Mouse (Mus musculus) limb, embryonic 10.5 days (tissue): Measurements from ENCODE around the gene Slc35a5. TPM values are rescaled to one million over a fixed set of nuclear protein-coding genes. Genes with fewer than 3 reads are reported as not detected.

ENCODE experiments used
- DNase-seq: peaks from one replicate; pipeline ENCODE4 v3.0.0-alpha.2; 2017; ENCODE audit warnings: low spot score
- H3K27ac ChIP-seq: fragments of 300-500 bp; sonication (generic); 2 replicates; pipeline ENCODE4 v1.5.1; 2016; ENCODE audit warnings: mild to moderate bottlenecking
- H3K27me3 ChIP-seq: fragments of 300-500 bp; sonication (generic); 2 replicates; pipeline ENCODE4 v1.6.1; 2016; ENCODE audit warnings: low read depth, mild to moderate bottlenecking; ENCODE audit not compliant: poor library complexity, severe bottlenecking
- H3K36me3 ChIP-seq: fragments of 300-500 bp; sonication (generic); 2 replicates; pipeline ENCODE4 v1.6.1; 2016; ENCODE audit warnings: mild to moderate bottlenecking, moderate library complexity
- H3K4me1 ChIP-seq: fragments of 300-500 bp; sonication (generic); 2 replicates; pipeline ENCODE4 v1.6.1; 2016
- H3K4me3 ChIP-seq: fragments of 300-500 bp; sonication (generic); 2 replicates; pipeline ENCODE4 v1.5.1; 2016; ENCODE audit warnings: mild to moderate bottlenecking, moderate library complexity
- H3K9me3 ChIP-seq: fragments of 300-500 bp; sonication (generic); replicated peaks from 2 replicates; pipeline ENCODE4 v1.6.1; 2016; ENCODE audit warnings: mild to moderate bottlenecking
- whole genome bisulfite sequencing: fragments of 180-500 bp; shearing (Covaris S2); methylation state at CpG from one replicate; pipeline ENCODE4 v1.1.7; 2016; 5-methylcytosine and 5-hydroxymethylcytosine counted together
- polyA plus RNA-seq: library from polyadenylated mRNA; unstranded; fragments of >200 nt; fragmentation: Nextera tagmentation; extraction: Ambion mirVana; gene quantifications from 2 replicates; pipeline ENCODE4 v1.2.1, GENCODE M21; 2016

The Slc35a5 gene
- 10.0 and 14.1 TPM in 2 replicates for polyA plus RNA-seq

- under 1% methylated on average over 64 of the region's 64 CpGs for WGBS
- Histone ChIP-seq H3K36me3 (peaks cover 17% of the 10 kb centered on the region), H3K27me3 (no peaks in the 10 kb centered on the region), H3K4me3 (peak within 1 kb of the TSS; percentile 91), H3K4me1 (peaks cover 17% of the 10 kb centered on the region), H3K9me3 (no peaks in the 10 kb centered on the region), H3K27ac (peak within 1 kb of the TSS; percentile 92)
- peak; percentile 97 for DNase-seq
Observed at GRCm38 (mm10) chr16:45158522-45159388, at the start of gene Slc35a5, which contains the start of gene Atg3. Gene Slc35a5, minus strand, starts transcription at chr16:45158706. Gene Atg3, plus strand, starts transcription at chr16:45158785.

DNA sequence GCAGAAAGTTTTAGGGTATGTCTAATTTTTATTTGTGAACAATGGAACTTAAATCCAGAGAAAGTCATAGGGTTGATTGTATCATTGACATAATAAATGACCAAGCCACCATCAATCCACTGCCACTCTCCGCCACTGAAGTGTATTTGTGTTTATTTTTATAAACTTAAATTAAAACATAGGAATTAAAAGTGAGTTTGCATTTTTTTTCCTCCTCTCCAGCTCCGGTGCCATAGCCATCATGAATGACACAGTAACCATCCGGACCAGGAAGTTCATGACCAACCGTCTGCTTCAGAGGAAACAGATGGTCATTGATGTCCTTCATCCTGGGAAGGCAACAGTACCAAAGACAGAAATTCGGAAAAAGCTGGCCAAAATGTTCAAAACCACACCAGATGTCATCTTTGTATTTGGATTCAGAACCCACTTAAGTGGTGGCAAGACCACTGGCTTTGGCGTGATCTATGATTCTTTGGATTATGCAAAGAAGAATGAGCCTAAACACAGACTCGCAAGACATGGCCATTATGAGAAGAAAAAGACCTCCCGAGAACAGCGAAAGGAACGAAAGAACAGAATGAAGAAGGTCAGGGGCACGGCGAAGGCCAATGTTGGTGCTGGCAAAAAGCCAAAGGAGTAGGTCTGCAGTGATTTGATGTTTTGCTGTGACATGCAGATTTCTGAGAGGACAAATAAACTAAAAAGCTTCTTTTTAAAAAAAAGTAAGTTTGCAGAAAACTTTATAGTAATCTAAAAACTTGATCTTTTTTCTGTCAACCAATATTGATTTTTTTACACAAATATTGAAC, 46.6 kb upstream of the Slc35a5 start:
- Histone ChIP-seq H3K27me3 (no peaks in the 10 kb centered on the region), H3K9me3 (no peaks in the 10 kb centered on the region), H3K36me3 (no peaks in the 10 kb centered on the region), H3K4me3 (no peak overlapping the region), H3K4me1 (no peaks in the 10 kb centered on the region), H3K27ac (no peak overlapping the region)
- no peak for DNase-seq
- WGBS, result 94% methylated on average over 12 of the region's 12 CpGs

DNA sequence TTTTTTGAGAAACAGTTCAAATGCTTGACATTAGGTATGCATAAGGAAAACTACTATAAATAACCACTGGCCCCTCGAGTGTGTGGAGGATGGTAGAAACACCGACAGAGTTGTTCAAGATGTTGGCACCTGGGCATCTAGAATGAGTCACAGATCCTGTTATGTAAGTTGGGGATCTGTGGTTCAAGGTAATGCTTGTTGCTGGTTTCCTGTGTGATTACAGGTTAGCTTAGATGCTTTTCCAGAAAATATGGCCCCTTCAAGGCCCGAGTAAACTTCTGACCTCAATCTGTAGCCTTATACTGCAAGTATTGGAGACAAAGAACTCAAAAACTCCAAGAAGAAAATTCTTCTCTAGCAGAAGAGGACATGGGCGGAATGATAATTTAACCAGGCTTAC, 45.9 kb upstream of the Slc35a5 start:
- no peak overlapping the region for H3K27ac ChIP-seq
- no peaks in the 10 kb centered on the region for H3K4me1 ChIP-seq
- H3K9me3 ChIP-seq, result no peaks in the 10 kb centered on the region
- 87% methylated on average over 4 of the region's 4 CpGs for WGBS
- H3K4me3 ChIP-seq, result no peak overlapping the region
- no peaks in the 10 kb centered on the region for H3K27me3 ChIP-seq
- H3K36me3 ChIP-seq, result no peaks in the 10 kb centered on the region
- DNase-seq, result no peak

GRCm38 (mm10) chr16:45201395-45201794, 42.9 kb upstream of the Slc35a5 start:
- Histone ChIP-seq H3K4me3 (no peak overlapping the region), H3K4me1 (no peaks in the 10 kb centered on the region), H3K27me3 (no peaks in the 10 kb centered on the region), H3K27ac (no peak overlapping the region), H3K9me3 (no peaks in the 10 kb centered on the region), H3K36me3 (no peaks in the 10 kb centered on the region)
- 94% methylated on average over 2 of the region's 2 CpGs for WGBS
- no peak for DNase-seq

- no peaks in the 10 kb centered on the region for H3K27me3 ChIP-seq
- no peaks in the 10 kb centered on the region for H3K36me3 ChIP-seq
- peak; percentile 45 for DNase-seq
- WGBS, result 36% methylated on average over 6 of the region's 6 CpGs
- H3K4me1 ChIP-seq, result no peaks in the 10 kb centered on the region
- H3K4me3 ChIP-seq, result no peak overlapping the region
- no peak overlapping the region for H3K27ac ChIP-seq
- no peaks in the 10 kb centered on the region for H3K9me3 ChIP-seq
Observed at GRCm38 (mm10) chr16:45196816-45197215, 38.3 kb upstream of the Slc35a5 start.

DNA sequence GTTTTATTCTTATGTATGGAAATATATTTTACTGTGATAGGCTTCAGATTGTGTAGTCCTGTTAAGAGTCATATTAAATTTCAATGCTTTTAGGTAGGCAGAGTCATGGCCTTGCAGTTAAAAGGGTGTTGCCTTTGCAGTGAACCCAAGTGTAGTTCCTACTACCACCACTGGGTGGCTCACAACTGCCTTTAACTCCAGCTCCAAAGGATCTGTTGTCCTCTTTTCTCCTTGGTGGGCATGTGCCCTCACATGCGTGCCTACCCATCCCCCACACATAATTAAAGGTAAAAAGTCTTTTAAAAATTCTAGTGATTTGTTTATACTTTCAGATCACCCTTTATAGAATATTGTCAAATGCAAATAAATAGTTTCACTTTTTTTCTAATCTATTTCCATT, 34.1 kb upstream of the Slc35a5 start:
- Histone ChIP-seq H3K4me1 (no peaks in the 10 kb centered on the region), H3K9me3 (no peaks in the 10 kb centered on the region), H3K36me3 (peaks cover 3% of the 10 kb centered on the region; the same call in 1 of the 2 replicates), H3K27me3 (no peaks in the 10 kb centered on the region), H3K27ac (no peak overlapping the region), H3K4me3 (no peak overlapping the region)
- DNase-seq, result peak; percentile 72
- WGBS, result 6% methylated on average over 1 of the region's 1 CpGs

GRCm38 (mm10) chr16:45181824-45182223, 23.3 kb upstream of the Slc35a5 start:
- Histone ChIP-seq H3K9me3 (no peaks in the 10 kb centered on the region), H3K27me3 (no peaks in the 10 kb centered on the region), H3K4me3 (no peak overlapping the region), H3K36me3 (peaks cover 19% of the 10 kb centered on the region), H3K27ac (no peak overlapping the region), H3K4me1 (no peaks in the 10 kb centered on the region)
- 93% methylated on average over 5 of the region's 5 CpGs for WGBS
- no peak for DNase-seq

DNA sequence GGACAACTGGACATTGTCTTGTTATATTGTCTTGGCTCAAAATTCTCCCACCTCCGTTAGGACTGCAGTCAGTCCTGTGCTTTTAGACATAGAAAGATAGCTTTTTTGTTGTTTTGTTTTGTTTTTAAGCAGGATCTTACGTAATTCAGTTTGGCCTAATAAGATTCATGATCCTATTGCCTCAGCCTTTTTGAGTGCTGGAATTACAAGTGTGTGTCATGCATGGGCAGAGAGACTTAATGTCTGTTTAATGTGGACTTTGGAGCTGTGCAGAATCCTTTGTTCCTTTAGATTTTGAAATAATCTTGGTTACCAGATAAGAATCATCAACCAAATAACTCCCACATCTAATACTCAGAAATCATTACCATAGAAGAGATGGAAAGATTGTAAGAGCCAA, 20.0 kb upstream of the Slc35a5 start:
- peaks cover 13% of the 10 kb centered on the region for H3K36me3 ChIP-seq
- no peaks in the 10 kb centered on the region for H3K4me1 ChIP-seq
- no peaks in the 10 kb centered on the region for H3K27me3 ChIP-seq
- H3K27ac ChIP-seq, result no peak overlapping the region
- no peak for DNase-seq
- H3K9me3 ChIP-seq, result no peaks in the 10 kb centered on the region
- WGBS, result 94% methylated on average over 2 of the region's 2 CpGs
- H3K4me3 ChIP-seq, result no peak overlapping the region

GRCm38 (mm10) chr16:45159389-45159716, 847 bp upstream of the Slc35a5 start:
- Histone ChIP-seq H3K36me3 (peaks cover 17% of the 10 kb centered on the region), H3K4me1 (peaks cover 17% of the 10 kb centered on the region), H3K27ac (peak overlapping the region; percentile 92), H3K9me3 (no peaks in the 10 kb centered on the region), H3K4me3 (peak overlapping the region; percentile 91), H3K27me3 (no peaks in the 10 kb centered on the region)
- no peak for DNase-seq
- WGBS, result 9% methylated on average over 11 of the region's 11 CpGs

DNA sequence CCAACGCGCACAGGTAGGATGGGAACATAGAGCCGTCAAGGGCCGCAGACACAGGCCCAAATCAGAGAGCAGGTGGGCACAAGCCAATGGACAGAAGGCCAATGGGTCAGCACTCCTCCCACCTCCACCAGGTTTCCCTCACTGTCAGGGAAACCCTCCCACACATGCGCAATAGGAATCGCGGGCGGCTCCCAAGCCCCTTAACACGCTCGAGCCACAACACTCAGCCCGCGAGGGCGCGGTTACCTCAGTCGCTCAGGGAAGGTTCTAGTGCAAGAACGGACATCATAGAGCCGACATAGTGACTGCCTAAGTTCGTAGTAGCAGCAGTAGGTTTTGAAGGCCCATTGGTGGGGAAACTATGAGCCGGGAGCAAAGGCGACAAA, 377 bp downstream of the Slc35a5 start:
- WGBS, result under 1% methylated on average over 20 of the region's 20 CpGs
- H3K4me1 ChIP-seq, result peaks cover 17% of the 10 kb centered on the region

GRCm38 (mm10) chr16:45154741-45155250, 3.7 kb downstream of the Slc35a5 start:
- Histone ChIP-seq H3K4me3 (no peak overlapping the region), H3K27ac (no peak overlapping the region), H3K36me3 (peaks cover 38% of the 10 kb centered on the region), H3K4me1 (peaks cover 15% of the 10 kb centered on the region), H3K27me3 (no peaks in the 10 kb centered on the region), H3K9me3 (no peaks in the 10 kb centered on the region)
- WGBS, result 93% methylated on average over 3 of the region's 3 CpGs
- DNase-seq, result no peak

More for the DNA sequence above, 377 bp downstream of the Slc35a5 start:
- peaks cover 17% of the 10 kb centered on the region for H3K36me3 ChIP-seq
- peak overlapping the region; percentile 92 for H3K27ac ChIP-seq
- no peaks in the 10 kb centered on the region for H3K27me3 ChIP-seq
- DNase-seq, result peak; percentile 76
- no peaks in the 10 kb centered on the region for H3K9me3 ChIP-seq
- H3K4me3 ChIP-seq, result peak overlapping the region; percentile 91

DNA sequence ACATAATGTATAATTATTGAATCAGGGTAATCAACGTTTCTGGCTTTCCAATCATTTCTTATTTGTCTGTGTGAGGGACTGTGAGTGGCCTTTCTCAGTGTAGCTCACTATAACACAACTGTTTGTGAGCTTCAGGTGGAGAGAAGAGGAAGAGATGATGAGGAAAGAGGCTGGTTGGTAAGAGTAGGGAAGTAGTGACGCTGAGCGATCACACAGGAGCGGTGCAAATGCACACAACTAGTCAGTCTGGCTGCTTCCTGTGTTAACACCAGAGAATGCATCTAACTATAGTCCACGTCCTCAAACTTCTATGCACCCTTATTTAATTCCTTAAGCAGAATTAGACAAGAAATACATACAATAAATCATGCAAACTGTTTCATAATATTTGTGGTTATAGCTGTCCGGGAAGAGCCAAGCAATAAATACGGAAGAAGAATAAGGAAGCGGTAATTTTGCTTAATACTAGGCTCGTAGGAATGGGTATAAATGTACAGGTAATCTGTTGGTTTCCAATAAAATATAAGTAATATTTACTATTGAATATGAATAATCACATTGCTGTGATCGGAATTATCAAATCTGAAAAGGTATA, 9.9 kb downstream of the Slc35a5 start:
- no peaks in the 10 kb centered on the region for H3K4me1 ChIP-seq
- H3K4me3 ChIP-seq, result no peak overlapping the region
- DNase-seq, result no peak
- no peaks in the 10 kb centered on the region for H3K27me3 ChIP-seq
- H3K36me3 ChIP-seq, result peaks cover 70% of the 10 kb centered on the region
- H3K27ac ChIP-seq, result no peak overlapping the region
- 94% methylated on average over 10 of the region's 10 CpGs for WGBS
- H3K9me3 ChIP-seq, result no peaks in the 10 kb centered on the region
